Mouse (Mus musculus) heart, adult 11 months (tissue): Measurements from ENCODE around the gene Cmip.

Experiments
- DNase-seq: peaks from one replicate; pipeline ENCODE4 v3.0.0; 2022

Gene Cmip

GRCm38 (mm10) chr8:117257821-117258575 is 1.1 kb downstream of the Cmip start:
- DNase-seq, result peak; percentile 97

DNA sequence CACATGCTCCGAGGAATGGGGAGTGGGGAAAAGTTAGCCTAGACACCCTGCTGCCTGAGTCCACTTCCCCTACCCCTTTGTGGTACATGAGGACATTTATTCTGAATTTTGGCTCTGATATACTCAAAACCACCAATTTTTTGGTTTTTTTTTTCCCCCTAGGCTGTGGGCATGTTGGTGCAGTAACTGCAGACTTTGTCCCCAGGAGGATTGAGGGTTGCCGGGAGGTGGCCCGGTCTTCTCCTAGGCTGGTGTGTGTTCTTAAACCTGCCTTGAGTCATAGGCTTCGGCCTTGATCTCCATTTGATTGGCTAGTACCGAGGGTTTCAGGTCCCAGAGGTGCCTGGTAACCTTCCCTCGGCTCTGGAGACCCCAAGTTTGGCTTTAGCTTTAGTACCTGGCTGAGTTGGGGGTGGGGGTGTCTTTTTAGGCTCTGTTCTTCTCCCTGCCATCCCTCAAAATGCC is 1.7 kb downstream of the Cmip start:
- DNase-seq, result no peak

DNA sequence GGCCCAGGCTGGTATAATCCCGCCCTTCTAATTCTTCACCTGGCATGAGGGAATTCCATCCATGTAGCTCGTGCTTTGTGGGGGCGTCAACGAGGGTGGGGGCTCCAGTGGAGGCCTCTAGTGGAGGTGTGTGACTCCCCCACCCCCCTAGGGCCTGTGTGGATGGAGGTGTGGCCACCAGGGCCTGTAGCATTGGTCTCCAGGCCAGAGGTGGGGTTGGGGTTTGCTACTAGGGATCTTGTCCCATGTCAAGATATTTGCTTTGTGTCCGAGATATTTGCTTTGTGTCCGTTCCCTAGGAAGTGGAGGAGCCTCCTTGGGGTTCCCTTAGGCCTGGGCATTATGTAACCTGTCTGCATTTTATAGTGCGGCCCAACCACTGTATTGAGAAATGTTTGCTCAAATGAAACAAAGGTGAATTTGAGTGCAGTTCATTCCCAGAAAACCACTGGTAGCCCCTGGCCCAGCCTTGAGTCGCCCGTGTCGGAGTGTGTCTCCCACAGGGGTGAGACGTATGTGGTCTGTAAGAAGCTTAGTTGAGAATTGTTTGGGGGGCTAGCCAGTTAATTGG is 2.7 kb downstream of the Cmip start:
- DNase-seq, result peak; percentile 95

DNA sequence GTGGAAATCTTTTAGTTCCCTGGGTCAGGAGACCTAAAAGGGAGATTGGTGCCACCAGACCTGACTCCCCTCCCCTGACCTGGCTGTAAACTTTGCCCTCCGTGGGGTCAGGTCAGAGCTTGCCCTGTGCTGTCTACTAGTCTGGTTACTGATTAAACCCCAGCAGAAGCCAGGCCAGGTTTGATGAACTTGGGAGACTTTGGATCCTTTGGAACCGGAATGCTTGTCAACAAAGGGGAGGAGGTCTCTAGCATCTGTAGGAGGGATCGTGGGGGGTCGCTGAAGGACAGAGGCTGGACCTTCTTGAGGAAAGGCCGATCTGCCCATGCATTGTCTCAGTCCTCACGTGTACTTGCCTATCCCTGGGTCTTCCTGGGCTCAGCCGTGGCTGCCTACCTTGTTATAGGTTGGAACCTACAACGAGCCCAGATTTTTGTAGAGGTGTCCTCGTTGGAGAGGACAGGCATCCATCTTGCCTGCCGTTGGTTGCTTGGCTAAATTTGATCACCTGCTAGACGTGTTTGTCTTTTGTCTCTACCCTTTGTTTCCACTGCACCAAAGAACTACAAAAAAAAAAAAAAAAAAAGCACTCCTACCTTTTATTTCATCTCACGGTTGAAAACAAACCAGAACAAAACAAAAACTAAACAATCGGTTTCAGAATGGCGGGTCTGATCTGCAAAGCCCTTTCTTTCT is 3.5 kb downstream of the Cmip start:
- no peak for DNase-seq

DNA sequence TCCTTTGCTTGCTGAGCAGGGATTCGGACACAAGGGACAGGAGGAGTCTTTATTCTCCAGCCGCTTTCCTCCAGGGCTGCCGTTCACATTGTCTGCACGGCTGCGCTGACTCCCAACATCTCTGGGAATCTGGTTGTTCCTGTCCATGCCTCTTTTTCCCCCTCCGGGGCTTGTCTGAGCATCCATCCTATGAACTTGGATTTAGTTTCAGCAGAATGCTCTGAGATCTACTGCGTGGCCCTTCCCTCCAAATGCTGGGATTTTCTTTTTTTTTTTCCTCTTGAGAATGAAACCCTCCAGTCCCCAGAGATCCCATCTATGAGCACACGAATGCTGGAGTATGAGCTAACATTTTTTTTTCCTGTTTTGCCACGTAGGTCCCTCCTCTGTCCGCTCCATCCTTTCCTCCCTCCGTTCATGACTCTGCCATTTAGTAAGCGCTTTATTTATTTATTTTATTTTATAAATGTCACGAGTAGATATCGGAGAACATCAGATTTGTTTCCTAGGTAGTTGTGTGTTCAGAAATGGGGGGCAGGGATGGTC is 4.1 kb downstream of the Cmip start:
- no peak for DNase-seq

DNA sequence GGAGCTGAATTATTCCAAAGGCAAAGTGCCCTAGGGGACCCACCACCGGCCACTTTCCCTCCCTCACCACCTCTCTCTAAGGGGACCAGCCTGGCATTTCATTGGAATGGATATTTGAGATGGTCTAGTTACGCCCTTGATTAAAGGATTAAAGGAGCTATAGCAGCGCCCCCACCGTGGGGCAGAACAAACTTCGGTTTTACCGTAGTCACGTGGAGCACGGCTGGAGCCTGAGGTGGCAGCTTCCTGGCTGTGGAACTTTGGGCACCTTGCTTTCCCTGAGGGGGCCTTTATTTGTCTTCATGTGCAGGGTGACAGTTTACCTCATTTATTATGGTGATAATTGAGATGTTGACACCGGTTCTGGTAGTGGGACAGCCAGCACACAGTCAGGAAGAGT is 4.8 kb downstream of the Cmip start:
- no peak for DNase-seq

- no peak for DNase-seq
These were observed 5.8 kb downstream of the Cmip start for GRCm38 (mm10) chr8:117262685-117263084.

- DNase-seq, result no peak
These were observed 6.6 kb downstream of the Cmip start for GRCm38 (mm10) chr8:117263442-117263841.

DNA sequence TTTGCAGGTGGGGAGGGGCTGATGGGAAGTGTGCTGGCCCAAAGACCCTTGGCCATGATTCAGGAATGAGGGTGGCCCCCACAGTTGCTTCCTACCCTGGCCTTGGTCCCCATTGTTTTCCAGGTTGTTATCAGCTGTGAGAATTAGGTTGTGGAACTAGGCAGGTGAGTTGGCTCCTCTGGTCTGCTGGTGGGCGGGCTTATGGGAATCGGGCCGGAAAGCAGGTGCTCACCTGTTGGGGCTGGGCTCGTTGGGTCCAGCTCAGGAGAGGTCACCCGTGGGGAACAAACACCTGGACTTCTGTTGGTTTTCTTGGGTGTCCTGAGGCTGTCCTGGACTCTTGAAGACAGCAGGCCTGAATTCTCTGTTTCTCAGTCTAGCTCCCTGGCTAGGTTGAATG is 8.2 kb downstream of the Cmip start:
- DNase-seq, result no peak

GRCm38 (mm10) chr8:117267403-117268129 is 10.7 kb downstream of the Cmip start:
- DNase-seq, result no peak

DNA sequence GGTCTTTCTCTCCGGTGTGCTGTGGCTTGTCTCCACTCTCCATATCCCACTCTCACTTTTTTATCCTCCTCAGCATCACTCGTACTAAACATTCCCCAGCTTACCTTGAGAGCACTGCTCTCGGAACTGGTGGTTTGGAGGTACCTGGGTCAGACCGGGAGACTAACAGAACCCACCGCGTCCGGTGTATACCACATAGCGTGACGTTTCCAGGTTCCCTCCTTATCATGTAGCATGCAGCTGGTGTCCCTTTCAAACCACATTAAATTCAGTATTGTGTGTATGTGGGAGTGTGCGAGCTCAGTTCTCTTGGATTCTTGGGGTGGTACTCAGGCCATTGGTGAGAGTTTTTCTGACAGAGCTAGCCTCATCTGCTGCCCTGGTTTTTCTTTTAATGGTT is 21.4 kb downstream of the Cmip start:
- DNase-seq, result no peak

DNA sequence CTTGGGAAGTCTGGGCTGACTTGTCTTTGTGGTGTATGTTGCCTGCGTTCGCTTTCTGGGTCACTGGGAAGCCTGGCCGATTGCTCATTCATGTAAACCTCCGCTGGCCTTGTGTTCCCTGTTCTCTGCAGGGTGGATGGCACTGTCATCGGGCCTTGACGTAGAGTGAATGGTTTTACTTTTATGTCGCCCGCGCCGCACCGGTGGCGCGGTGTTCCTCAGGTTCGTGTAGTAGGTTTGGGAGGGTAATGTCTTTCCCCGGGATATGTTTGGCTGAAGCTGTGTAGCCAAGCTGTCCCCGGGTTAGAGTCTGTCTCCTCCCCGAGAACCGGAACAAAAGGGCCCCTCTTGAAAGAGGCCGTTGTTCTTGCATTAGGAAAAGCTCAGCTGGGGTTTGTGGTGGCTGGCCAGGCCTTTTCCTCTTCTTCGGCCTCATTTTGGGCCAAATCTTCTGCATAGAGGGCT is 21.8 kb downstream of the Cmip start:
- DNase-seq, result peak; percentile 89

DNA sequence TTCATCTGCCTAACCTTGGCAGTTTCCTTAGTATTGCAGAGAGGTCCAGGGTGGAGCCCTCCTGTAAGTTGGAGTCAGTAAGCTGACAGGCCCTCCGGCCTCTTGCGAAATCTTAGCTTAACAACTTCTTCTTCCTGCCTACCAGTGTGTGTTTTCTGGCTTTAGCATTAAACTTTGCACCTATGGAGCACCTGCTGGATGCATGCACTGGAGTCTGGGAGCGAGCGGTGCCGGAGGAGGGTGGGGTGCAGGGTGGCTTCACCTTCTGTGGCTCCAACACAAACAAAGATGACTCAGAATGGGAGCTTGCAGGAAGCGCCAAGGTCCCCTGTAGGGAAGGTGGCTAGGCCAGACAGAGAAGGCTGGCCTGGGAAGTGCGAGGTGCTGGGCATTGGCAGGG is 23.6 kb downstream of the Cmip start:
- peak; percentile 97 for DNase-seq

DNA sequence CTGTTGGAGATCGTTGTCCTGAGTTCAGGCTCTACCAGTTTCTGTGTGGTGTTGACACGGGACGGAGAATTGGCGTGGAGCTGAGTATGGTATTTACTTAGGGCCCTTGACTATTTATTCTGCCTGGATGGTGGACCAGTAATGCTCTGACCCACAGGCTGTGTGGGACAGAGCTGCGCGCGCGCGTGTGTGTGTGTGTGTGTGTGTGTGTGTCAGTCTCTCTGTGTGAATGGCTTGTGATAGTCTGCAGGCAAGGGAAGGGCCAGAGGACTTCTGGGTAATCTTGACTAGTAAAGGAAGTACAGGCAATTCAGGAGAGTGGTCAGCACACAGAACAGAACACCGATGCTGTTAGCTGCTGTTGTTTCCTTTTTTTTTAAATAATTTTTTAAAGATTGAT is 24.8 kb downstream of the Cmip start:
- DNase-seq, result no peak

- DNase-seq, result peak; percentile 97
These were observed 25.5 kb downstream of the Cmip start for GRCm38 (mm10) chr8:117282141-117282950.

DNA sequence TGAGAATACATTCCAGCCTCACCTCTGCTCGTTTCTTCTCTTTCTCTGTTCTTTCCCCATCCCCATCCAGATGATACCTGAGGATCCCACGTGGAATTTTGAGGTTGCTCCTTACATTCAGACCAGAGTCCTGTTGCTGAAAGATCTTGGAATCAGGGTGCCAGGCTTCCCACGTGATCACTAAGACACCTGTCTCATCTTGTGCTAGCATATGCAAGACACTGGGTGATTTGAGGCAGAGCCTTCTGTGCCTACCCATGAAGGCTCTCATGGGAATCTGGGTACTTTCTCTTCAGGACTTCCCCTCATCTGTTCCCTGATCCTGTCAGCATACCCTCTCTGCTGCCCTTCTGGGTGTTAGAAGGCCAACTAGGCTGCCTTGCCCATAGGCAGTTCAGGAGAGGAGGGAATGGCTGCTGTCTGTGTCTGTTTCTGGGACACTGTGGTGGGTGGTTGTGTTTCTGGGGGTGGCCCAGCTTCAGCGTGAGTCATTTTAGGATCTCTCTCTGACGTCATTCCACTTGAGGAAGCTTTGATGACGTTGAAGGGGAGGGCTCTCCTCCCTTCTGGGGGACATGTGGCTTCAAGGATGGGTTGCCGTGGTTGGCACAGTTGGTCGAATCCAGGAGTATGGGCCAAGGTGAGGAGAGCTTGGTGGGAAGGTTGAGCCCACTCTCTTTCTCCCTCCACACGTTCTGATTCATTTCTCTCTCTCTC is 28.1 kb downstream of the Cmip start:
- no peak for DNase-seq

- DNase-seq, result peak; percentile 94
These were observed 31.1 kb downstream of the Cmip start for GRCm38 (mm10) chr8:117287966-117288365.

GRCm38 (mm10) chr8:117289016-117289415 is 32.2 kb downstream of the Cmip start:
- DNase-seq, result no peak

DNA sequence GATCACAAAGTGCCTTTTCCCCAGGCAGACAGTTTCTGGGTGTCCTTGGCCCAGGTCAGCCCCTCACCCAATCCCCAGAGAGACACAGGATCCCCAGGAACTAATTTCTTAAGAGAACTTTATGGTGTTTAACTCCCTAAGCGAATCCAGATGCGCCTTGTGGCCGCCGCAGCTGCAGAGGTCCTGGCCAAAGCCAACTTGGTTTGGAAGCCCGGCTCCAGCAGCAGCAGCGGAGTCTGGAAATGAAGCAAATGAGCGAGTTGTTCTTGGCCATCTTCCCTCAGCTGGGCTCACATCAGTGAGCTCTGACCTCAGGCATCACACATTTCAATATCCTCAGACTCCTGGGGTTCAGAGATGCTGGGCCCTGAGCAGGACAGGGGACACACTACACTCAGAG is 33.6 kb downstream of the Cmip start:
- DNase-seq, result peak; percentile 97

DNA sequence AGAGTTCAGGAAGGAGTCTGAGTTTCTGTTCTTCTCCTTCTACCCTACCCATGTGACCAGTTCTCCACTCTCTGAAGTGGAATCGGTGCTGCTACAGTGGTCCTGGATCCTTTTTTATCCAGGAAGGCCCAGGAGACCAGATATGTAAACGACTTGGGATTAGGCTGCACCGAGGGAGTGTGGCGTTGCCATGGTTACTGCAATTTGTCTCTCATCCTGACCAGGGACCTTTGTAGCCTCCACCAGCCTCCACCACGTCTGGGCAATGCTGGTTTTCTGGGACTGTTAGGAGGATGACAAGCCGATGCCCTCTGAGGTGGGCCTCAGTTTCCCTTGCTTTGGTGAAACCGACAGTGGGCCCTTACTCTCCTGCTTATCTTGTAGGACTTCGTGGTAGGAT is 35.4 kb downstream of the Cmip start:
- no peak for DNase-seq

DNA sequence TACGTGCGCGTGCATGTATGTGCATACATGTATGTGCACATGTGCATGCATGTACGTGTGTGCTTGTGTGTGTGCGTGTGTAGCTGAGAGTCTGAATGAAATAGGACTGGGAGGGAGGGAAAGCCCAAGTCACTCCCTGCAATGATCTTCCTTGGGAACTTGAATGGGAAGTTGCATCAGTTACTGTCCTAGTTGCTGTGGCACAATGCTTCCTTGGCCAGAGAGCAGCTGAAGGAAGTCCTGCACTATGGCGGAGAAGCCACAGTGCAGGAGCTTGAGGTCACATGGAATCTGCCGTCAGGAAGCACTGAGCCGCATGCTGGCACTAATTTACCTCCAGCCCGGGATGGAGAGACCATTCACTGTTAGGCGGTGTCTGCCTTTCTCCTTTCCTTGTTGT is 37.9 kb downstream of the Cmip start:
- no peak for DNase-seq
